Mouse (Mus musculus) liver, embryonic 11.5 days (tissue): ENCODE results near the gene Scaf8. TPM values are rescaled to one million over a fixed set of nuclear protein-coding genes. Genes with fewer than 3 reads are reported as not detected.
A peak's percentile ranks its signal among the peaks of the same experiment; 100 is the strongest.

Experiments used
- ATAC-seq: fragments of 200-750 bp; cut with Nextera tagmentation; replicated peaks from 2 replicates; pipeline ENCODE4 v1.8.0; 2017; ENCODE audit warnings: moderate number of reproducible peaks, mild to moderate bottlenecking, moderate TSS enrichment, moderate library complexity; ENCODE audit not compliant: low FRiP score
- DNase-seq: peaks from one replicate; pipeline ENCODE4 v3.0.0-alpha.2; 2017; ENCODE audit warnings: low spot score
- H3K27ac ChIP-seq: fragments of 300-500 bp; sonication (generic); 2 replicates; pipeline ENCODE4 v1.5.1; 2014; ENCODE audit warnings: mild to moderate bottlenecking, low read depth, low read length, control low read depth
- H3K27me3 ChIP-seq: fragments of 300-500 bp; sonication (generic); replicated peaks from 2 replicates; pipeline ENCODE4 v1.6.1; 2014; ENCODE audit warnings: low read length, mixed read lengths; ENCODE audit not compliant: control insufficient read depth, insufficient read depth
- H3K36me3 ChIP-seq: fragments of 300-500 bp; sonication (generic); 2 replicates; pipeline ENCODE4 v1.6.1; 2014; ENCODE audit warnings: mild to moderate bottlenecking, low read length, moderate library complexity, mixed read lengths; ENCODE audit not compliant: control insufficient read depth, insufficient read depth
- H3K4me1 ChIP-seq: fragments of 300-500 bp; sonication (generic); replicated peaks from 2 replicates; pipeline ENCODE4 v1.6.1; 2014; ENCODE audit warnings: low read length, mixed read lengths; ENCODE audit not compliant: control insufficient read depth, insufficient read depth
- H3K4me2 ChIP-seq: fragments of 300-500 bp; sonication (generic); 2 replicates; pipeline ENCODE4 v1.6.1; 2014; ENCODE audit warnings: mild to moderate bottlenecking, control low read depth, moderate library complexity
- H3K4me3 ChIP-seq: fragments of 300-500 bp; sonication (generic); 2 replicates; pipeline ENCODE4 v1.5.1; 2014; ENCODE audit warnings: low read depth, low read length, control low read depth
- H3K9ac ChIP-seq: fragments of 300-500 bp; sonication (generic); 2 replicates; pipeline ENCODE4 v1.6.1; 2014; ENCODE audit warnings: low read depth, low read length, control low read depth
- H3K9me3 ChIP-seq: fragments of 300-500 bp; sonication (generic); 2 replicates; pipeline ENCODE4 v1.6.1; 2016; ENCODE audit warnings: low read length, inconsistent platforms, mixed read lengths; ENCODE audit not compliant: control insufficient read depth
- whole genome bisulfite sequencing: fragments of 180-500 bp; shearing (Covaris S2); extraction: QIAGEN DNeasy Blood & Tissue Kit; methylation state at CpG from one replicate; pipeline ENCODE4 v1.1.7; 2014; 5-methylcytosine and 5-hydroxymethylcytosine counted together
- polyA plus RNA-seq: library from polyadenylated mRNA; unstranded; fragments of >200 nt; fragmentation: Nextera tagmentation; extraction: Ambion mirVana; gene quantifications from 2 replicates; pipeline ENCODE4 v1.2.1, GENCODE M21; 2014

Scaf8 gene
- polyA plus RNA-seq, 1 experiment from 2014 or later = 24.4 TPM

DNA sequence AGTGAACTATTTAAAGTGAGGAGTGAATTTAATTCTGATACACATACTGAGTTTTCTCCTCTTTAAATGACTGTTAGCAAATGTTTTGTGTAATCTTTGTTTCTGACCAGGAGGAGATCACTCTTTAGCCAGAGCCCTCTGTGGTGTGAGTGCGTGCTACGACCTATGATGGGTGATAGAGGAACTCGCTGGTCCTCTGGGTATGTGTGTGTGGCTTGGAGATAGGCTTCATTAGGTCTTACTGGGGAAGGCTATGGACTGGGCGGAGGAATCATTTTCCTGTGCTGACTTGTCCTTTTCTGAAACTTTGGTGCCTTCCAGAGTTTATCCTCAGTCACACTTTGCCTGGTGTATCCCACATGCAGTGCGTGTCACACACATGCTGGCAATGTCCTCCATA is 102.3 kb downstream of the Scaf8 start:
- no peak overlapping the region for H3K9ac ChIP-seq

DNA sequence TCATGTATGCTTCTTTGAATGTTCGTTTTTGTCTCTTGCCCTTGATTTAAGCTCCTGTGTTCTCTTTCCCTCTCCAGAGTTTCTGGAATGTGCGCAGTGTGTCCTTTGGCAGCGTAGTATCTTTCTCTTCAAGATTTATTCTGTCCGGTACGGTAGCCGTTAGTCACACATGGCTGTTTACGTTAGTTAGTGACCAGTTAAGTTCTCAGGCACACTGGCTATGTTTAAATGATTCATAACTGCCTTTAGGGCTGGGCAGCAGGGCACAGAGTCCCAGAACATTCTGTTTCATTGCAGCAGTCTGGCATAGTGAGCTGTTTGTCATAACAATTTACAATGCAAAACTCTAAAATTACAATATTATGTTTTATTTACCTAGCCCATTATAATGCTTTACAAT is 103.6 kb downstream of the Scaf8 start:
- no peaks in the 10 kb centered on the region for H3K9me3 ChIP-seq
- H3K36me3 ChIP-seq = peaks cover 7% of the 10 kb centered on the region; the same call in 1 of the 2 replicates
- WGBS = 84% methylated on average over 7 of the region's 7 CpGs
- H3K27ac ChIP-seq = no peak overlapping the region
- no peaks in the 10 kb centered on the region for H3K27me3 ChIP-seq
- no peak for DNase-seq
- no peak overlapping the region for H3K4me2 ChIP-seq
- no peak for ATAC-seq
- peaks cover 26% of the 10 kb centered on the region for H3K4me1 ChIP-seq
- H3K9ac ChIP-seq = no peak overlapping the region
- H3K4me3 ChIP-seq = no peak overlapping the region

More for the DNA sequence above, 102.3 kb downstream of the Scaf8 start:
- Histone ChIP-seq H3K27me3 (no peaks in the 10 kb centered on the region), H3K4me1 (peaks cover 19% of the 10 kb centered on the region), H3K4me3 (no peak overlapping the region), H3K36me3 (peaks cover 7% of the 10 kb centered on the region; the same call in 1 of the 2 replicates), H3K9me3 (no peaks in the 10 kb centered on the region), H3K4me2 (no peak overlapping the region), H3K27ac (no peak overlapping the region)
- 75% methylated on average over 5 of the region's 5 CpGs for WGBS
- ATAC-seq (peak; percentile 72), DNase-seq (no peak)

DNA sequence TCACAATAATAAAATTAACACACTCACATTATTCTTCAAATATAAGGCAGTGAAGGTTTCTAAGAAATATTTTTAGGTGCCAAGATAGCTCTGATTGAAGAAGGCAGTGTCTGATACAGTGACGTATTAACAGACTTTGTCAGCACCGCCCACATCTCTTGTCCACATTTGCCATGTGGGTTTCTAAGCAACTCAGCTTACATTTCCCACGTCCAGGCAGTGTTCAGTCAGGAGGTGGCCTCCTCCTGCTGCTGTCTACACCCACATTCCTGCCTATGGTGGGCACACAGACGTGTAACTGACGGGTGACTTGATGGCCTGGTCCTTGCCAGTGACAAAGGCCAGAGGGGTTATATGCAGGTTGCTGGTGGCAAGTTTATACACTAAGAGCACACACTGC is 104.1 kb downstream of the Scaf8 start:
- Histone ChIP-seq H3K4me1 (peaks cover 31% of the 10 kb centered on the region), H3K4me2 (no peak overlapping the region), H3K27me3 (no peaks in the 10 kb centered on the region), H3K4me3 (no peak overlapping the region), H3K9me3 (no peaks in the 10 kb centered on the region), H3K27ac (no peak overlapping the region), H3K9ac (no peak overlapping the region), H3K36me3 (peaks cover 7% of the 10 kb centered on the region; the same call in 1 of the 2 replicates)
- ATAC-seq (no peak), DNase-seq (no peak)
- 68% methylated on average over 5 of the region's 5 CpGs for WGBS

DNA sequence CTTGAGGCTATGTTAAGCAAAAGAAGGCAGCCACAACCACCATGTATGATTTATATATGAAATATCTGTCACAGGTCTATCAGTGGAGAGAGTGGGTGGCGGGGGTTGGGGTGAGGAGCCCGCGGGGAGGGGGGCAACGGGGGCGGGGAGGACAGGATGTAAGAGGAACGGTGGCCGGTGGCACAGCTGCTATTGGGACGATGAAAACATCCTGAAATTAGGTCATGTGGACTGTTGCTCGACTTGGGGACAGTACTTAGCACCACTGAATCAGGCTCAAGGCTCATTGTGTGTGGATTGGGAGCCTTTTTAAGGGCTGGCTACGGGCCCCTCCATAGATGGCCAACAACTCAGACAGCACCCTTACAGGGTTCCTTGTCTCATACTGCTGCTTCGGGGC is 105.4 kb downstream of the Scaf8 start:
- Histone ChIP-seq H3K4me2 (no peak overlapping the region), H3K27ac (no peak overlapping the region), H3K9me3 (no peaks in the 10 kb centered on the region), H3K4me1 (peaks cover 31% of the 10 kb centered on the region), H3K9ac (no peak overlapping the region), H3K36me3 (peaks cover 6% of the 10 kb centered on the region; the same call in 1 of the 2 replicates), H3K4me3 (no peak overlapping the region), H3K27me3 (no peaks in the 10 kb centered on the region)
- DNase-seq = no peak
- WGBS = 48% methylated on average over 11 of the region's 11 CpGs
- no peak for ATAC-seq

DNA sequence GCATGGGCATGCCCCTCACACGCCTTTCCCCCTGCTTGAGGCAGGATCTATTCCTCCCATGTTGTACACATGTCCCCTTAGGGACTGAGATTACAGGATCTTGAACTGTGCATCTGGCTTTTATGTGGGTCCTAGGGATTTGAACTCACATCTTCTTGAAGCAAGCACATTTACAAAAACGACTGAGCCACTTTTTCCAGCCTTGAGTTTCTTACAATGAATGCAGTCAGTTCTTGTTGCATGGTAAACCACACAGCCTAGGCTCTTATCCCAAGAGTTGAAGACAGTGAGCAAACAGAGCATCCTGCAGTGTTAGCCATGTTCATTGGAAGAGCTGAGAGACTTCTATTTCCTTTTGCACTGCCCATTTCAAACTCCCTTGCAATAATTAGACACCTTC is 108.3 kb downstream of the Scaf8 start:
- ATAC-seq (no peak), DNase-seq (no peak)
- H3K4me1 ChIP-seq = peaks cover 25% of the 10 kb centered on the region
- no peaks in the 10 kb centered on the region for H3K9me3 ChIP-seq
- H3K27ac ChIP-seq = no peak overlapping the region
- no peak overlapping the region for H3K4me2 ChIP-seq
- H3K27me3 ChIP-seq = no peaks in the 10 kb centered on the region
- WGBS = 66% methylated on average over 2 of the region's 2 CpGs
- H3K4me3 ChIP-seq = no peak overlapping the region
- no peaks in the 10 kb centered on the region; the same call in 1 of the 2 replicates for H3K36me3 ChIP-seq
- no peak overlapping the region for H3K9ac ChIP-seq

DNA sequence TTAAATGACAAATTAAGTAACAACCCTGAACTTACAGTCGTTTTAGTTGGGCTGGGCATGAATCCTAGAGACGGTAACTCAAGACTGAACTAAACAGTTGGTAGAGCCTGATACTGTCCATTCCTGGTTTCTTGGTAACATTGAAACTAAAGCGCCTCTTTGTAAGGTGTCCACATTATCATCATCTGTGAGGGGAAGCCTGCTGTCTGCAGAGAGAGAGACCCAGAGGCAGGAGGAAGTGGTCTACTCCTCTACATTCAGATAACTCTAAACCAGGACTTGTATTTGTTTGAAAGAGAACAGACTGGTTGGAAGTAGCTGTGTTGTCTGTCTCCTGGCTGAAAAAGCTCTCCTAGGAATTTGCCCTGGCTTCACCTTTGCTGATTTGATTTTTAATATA is 108.9 kb downstream of the Scaf8 start:
- no peak for DNase-seq
- 0 out of 2 replicates have a peak, but pooled peaks have one; percentile 13 for ATAC-seq
- Histone ChIP-seq H3K4me3 (no peak overlapping the region), H3K9ac (no peak overlapping the region), H3K4me2 (no peak overlapping the region), H3K9me3 (no peaks in the 10 kb centered on the region), H3K4me1 (peaks cover 25% of the 10 kb centered on the region), H3K36me3 (no peaks in the 10 kb centered on the region; the same call in 1 of the 2 replicates), H3K27ac (peak overlapping the region; percentile 41; the same call in 1 of the 2 replicates), H3K27me3 (no peaks in the 10 kb centered on the region)
- 40% methylated on average over 3 of the region's 3 CpGs for WGBS

DNA sequence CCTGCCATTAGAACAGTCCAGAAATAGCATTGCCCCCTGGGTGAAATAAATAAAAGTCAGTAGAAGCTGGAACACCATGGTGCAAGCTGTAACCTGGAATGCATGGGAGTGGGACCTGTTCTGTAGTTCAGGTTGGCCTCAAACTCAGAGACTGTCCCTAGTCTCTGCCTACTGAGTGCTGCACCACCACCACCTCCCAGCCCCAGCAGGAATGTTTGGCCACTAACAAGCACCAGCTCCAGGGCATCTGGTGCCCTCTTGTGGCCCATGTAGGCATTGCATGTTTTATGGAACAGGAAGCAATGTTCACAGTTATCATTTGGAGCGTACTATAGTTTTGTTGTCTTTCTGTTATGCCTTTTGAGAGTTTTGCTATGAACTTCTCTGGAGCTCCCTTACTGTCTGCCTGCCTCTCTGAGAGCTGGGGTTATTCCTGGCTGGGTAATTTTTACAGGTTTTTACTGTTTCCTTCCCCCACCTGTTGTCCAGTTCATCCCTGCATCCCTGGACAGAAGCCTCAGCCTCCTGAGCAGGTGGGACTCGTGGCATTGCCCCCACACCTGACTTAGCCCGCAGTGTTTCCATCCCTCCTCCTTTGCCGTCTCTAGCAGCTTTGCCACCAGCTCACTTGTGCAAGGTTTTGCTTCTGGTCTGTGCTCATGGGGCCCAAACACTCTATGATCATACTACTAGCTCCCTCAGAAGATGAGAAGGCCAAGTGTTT is 109.8 kb downstream of the Scaf8 start:
- no peaks in the 10 kb centered on the region; the same call in 1 of the 2 replicates for H3K36me3 ChIP-seq
- WGBS = 57% methylated on average over 4 of the region's 4 CpGs

DNA sequence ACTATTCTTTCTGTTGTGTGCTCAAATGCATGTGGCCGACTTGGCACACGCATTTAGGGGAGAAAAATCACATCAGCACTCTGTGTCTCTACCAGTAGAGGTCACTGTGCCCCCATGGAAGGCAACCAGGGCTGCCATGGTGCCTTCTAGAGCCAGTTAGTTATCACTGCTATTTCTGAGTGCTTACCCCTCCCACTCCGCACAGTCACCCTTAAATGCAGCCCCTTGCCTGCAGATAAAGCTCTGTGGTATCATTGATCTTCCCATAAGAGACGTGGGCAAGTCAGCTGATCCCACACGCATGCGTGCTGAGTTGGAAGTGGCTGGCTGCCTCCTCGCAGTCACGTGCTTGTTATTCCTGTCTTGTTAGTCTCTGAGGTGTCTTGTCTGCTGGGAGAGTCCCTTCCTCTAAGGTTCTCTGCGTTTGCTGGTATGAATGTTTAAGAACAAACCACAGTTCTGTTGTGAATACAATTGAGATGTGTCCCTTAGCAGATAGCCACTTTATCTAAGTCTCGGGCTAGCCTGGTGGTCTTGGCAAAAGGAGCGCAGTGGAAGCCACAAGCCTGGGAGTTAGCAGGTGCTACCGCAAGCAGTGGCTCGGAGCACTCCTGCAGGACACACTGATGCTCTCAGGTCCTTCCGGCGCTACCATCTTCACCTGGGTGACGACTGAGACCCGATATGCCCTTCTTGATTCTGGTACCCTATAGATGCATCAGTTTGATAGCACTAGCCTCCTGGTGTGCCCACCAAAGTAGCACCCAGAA is 115.6 kb downstream of the Scaf8 start:
- Histone ChIP-seq H3K4me3 (no peak overlapping the region), H3K4me2 (peak overlapping the region; percentile 13; the same call in 1 of the 2 replicates)

More for the DNA sequence above, 109.8 kb downstream of the Scaf8 start:
- Histone ChIP-seq H3K4me1 (peaks cover 25% of the 10 kb centered on the region), H3K9me3 (no peaks in the 10 kb centered on the region), H3K27ac (no peak overlapping the region), H3K4me3 (no peak overlapping the region), H3K9ac (no peak overlapping the region), H3K4me2 (no peak overlapping the region), H3K27me3 (no peaks in the 10 kb centered on the region)
- peak; percentile 64 for DNase-seq
- ATAC-seq = peak; percentile 77

More for the DNA sequence above, 115.6 kb downstream of the Scaf8 start:
- no peaks in the 10 kb centered on the region for H3K27me3 ChIP-seq
- WGBS = 59% methylated on average over 17 of the region's 17 CpGs
- H3K36me3 ChIP-seq = no peaks in the 10 kb centered on the region; the same call in 1 of the 2 replicates
- no peak overlapping the region for H3K27ac ChIP-seq
- peak; percentile 63 for DNase-seq
- 0 out of 2 replicates have a peak, but pooled peaks cover 2% of the 10 kb centered on the region for H3K4me1 ChIP-seq
- no peaks in the 10 kb centered on the region for H3K9me3 ChIP-seq
- H3K9ac ChIP-seq = no peak overlapping the region
- peak; percentile 95 for ATAC-seq
